Mouse (Mus musculus): Measurements from ENCODE around the gene Pla1a.

GRCm38 (mm10) chr16:38388757-38389156 is 44.2 kb downstream of the Pla1a start:
- no peak for TF ChIP-seq CTCF (IDR thresholded peaks at IDR 0.05; ENCODE audit: borderline replicate concordance, extremely low read depth, insufficient read depth, insufficient read length)
- no peak for TF ChIP-seq POLR2A (IDR thresholded peaks at IDR 0.05; ENCODE audit: borderline replicate concordance, extremely low read depth, insufficient read depth, insufficient read length, poor library complexity, severe bottlenecking)

All from brain, embryonic 14.5 days (tissue).